Mouse (Mus musculus) CD8-positive naive resting alpha-beta T cell, adult 57 days (primary cell): ENCODE measurements around the gene Rnase4. TPM values are rescaled to one million over a fixed set of nuclear protein-coding genes. Genes with fewer than 3 reads are reported as not detected.

Experiments used
- total RNA-seq: library from RNA; stranded (reverse); gene quantifications from one replicate; pipeline ENCODE4 v1.2.4, GENCODE M21; 2023

Rnase4 gene
- 0.37 TPM for total RNA-seq

GRCm38 (mm10) chr14:51090921-51091900, at the start of gene Rnase4, which contains the start of gene Ang:
Rnase4 (plus strand) TSS chr14:51091077.
Ang (plus strand) TSS chr14:51091150.

GRCm38 (mm10) chr14:51041769-51042168, 49.1 kb upstream of the Rnase4 start, which contains the start of gene Rnase9:
Rnase9 (minus strand) TSS chr14:51041869.

GRCm38 (mm10) chr14:51050063-51050462, 40.8 kb upstream of the Rnase4 start, which contains the start of gene Rnase11:
Rnase11 (minus strand) TSS chr14:51050163.

GRCm38 (mm10) chr14:51057401-51057831, 33.5 kb upstream of the Rnase4 start, which contains the start of gene Rnase12:
Rnase12 (minus strand) TSS chr14:51057661.

GRCm38 (mm10) chr14:51074335-51074734, 16.5 kb upstream of the Rnase4 start, which contains the start of gene Olfr750:
Olfr750 (minus strand) TSS chr14:51074435.

GRCm38 (mm10) chr14:51113916-51114560, 23.2 kb downstream of the Rnase4 start, which contains the start of gene Eddm3b:
Eddm3b (plus strand) TSS chr14:51114426.

GRCm38 (mm10) chr14:51146685-51147084, 55.8 kb downstream of the Rnase4 start, which contains the start of gene Rnase1:
Rnase1 (minus strand) TSS chr14:51146785.

Other genes starting within 250 kb of the Rnase4 start
- gene Tep1, start 220.5 kb upstream of the Rnase4 start, total RNA-seq: 29.3 TPM
- not detected for gene Klhl33, start 193.6 kb upstream of the Rnase4 start, total RNA-seq
- gene Osgep, start 166.2 kb upstream of the Rnase4 start, total RNA-seq: 35.4 TPM
- 43.6 TPM for gene Apex1, start 166.1 kb upstream of the Rnase4 start, total RNA-seq
- 86.2 TPM for gene Pip4p1, start 160.2 kb upstream of the Rnase4 start, total RNA-seq
- 32.1 TPM for gene Pnp, start 160.0 kb upstream of the Rnase4 start, total RNA-seq
- 23.6 TPM for gene Gm49342, start 146.6 kb upstream of the Rnase4 start, total RNA-seq
- gene Pnp2, start 135.1 kb upstream of the Rnase4 start, total RNA-seq: 0.58 TPM
- not detected for gene Rnase10, start 83.3 kb upstream of the Rnase4 start, total RNA-seq
- not detected for gene Rnase9, start 49.2 kb upstream of the Rnase4 start, total RNA-seq
- gene Rnase11, start 40.9 kb upstream of the Rnase4 start, total RNA-seq: not detected
- not detected for gene Rnase12, start 33.4 kb upstream of the Rnase4 start, total RNA-seq
- not detected for gene Olfr750, start 16.6 kb upstream of the Rnase4 start, total RNA-seq
- gene Ang, start 73 bp downstream of the Rnase4 start, total RNA-seq: 0.77 TPM
- gene Eddm3b, start 23.3 kb downstream of the Rnase4 start, total RNA-seq: not detected
- gene Rnase6, start 32.8 kb downstream of the Rnase4 start, total RNA-seq: 10.3 TPM
- gene Rnase1, start 55.7 kb downstream of the Rnase4 start, total RNA-seq: 3.2 TPM
- not detected for gene Rnase2b, start 71.2 kb downstream of the Rnase4 start, total RNA-seq
- not detected for gene Ang2, start 108.1 kb downstream of the Rnase4 start, total RNA-seq
- gene Ear14, start 112.3 kb downstream of the Rnase4 start, total RNA-seq: not detected
- not detected for gene Rnase2a, start 165.0 kb downstream of the Rnase4 start, total RNA-seq